Mouse (Mus musculus): ENCODE results near the gene Wdr27. TPM values are rescaled to one million over a fixed set of nuclear protein-coding genes. Genes with fewer than 3 reads are reported as not detected.
"Not testable (repeated sequence)": the region's sequence is repeated elsewhere in the genome, so short reads cannot be mapped to it uniquely, and the experiment has no call there.

Gene Wdr27
- total RNA-seq, 1 experiment: 2.0 TPM

DNA sequence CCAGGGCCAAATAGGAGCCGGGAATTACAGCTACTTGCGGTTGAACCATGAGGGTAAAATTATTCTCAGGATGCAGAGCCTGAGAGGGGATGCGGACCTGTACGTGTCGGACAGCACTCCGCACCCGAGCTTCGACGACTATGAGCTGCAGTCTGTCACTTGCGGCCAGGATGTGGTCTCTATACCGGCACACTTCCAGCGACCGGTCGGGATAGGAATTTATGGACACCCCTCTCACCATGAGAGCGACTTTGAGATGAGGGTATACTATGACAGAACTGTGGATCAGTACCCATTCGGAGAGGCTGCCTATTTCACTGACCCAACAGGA lies 736 bp upstream of the Wdr27 start:
- no peak for TF ChIP-seq ZC3H11A (IDR thresholded peaks at IDR 0.05; ENCODE audit: borderline replicate concordance, low read depth, low read length)
- no peak for DNase-seq (ENCODE audit: low read depth, low spot score)
- in situ Hi-C loops (cut with MboI; ENCODE audit: low sequenced_read_pairs in 2 of 2, unreplicated experiment in 2 of 2): no loop called here

DNA sequence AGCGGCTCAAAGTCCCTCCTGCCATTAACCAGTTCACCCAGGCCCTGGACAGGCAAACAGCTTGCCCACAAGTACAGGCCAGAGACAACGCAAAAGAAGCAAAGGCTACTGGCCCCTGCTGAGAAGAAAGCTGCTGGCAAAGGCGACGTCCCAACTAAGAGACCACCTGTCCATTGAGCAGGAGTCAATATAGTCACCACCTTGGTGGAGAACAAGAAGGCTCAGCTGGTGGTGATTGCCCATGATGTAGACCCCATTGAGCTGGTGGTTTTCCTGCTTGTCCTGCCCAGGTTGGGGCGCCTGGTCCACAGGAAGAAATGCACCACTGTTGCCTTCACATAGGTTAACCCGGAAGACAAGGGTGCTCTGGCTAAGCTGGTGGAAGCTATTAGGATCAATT lies 777 bp downstream of the Wdr27 start:
- H3K27ac ChIP-seq (ENCODE audit: insufficient read depth, low read depth, low read length, poor library complexity, severe bottlenecking); H3K4me1 ChIP-seq (ENCODE audit: control insufficient read depth in 2 of 2, insufficient read depth in 2 of 2, low read length in 2 of 2, poor library complexity in 1 of 2); H3K36me3 ChIP-seq (ENCODE audit: control insufficient read depth, insufficient read depth, low read length, poor library complexity, severe bottlenecking); DNase-seq (ENCODE audit: low read depth, low spot score); H3K9me3 ChIP-seq (ENCODE audit: control insufficient read depth, insufficient read depth, low read depth, low read length); in situ Hi-C loops (cut with MboI; ENCODE audit: low sequenced_read_pairs in 2 of 2, unreplicated experiment in 2 of 2): not testable (repeated sequence)
- Histone ChIP-seq H3K9ac (ENCODE audit: insufficient read depth, low read depth, low read length, poor library complexity, severe bottlenecking) (0 out of 2 replicates have a peak overlapping the region, but pooled peaks have one; percentile 24), H3K4me3 (ENCODE audit: insufficient read depth in 1 of 2, low read depth in 1 of 2, low read length in 2 of 2, poor library complexity in 1 of 2, severe bottlenecking in 1 of 2) (peak overlapping the region; percentile 72 to 87; a peak in 2 of 4 replicates)

More for the DNA sequence above, 736 bp upstream of the Wdr27 start:
- peaks cover 1% of the 10 kb centered on the region for H3K36me3 ChIP-seq (ENCODE audit: control insufficient read depth, insufficient read depth, low read length, poor library complexity, severe bottlenecking)
- no peaks in the 10 kb centered on the region for H3K9me3 ChIP-seq (ENCODE audit: control insufficient read depth, insufficient read depth, low read depth, low read length)
- peak overlapping the region; percentile 82 for H3K9ac ChIP-seq (ENCODE audit: insufficient read depth, low read depth, low read length, poor library complexity, severe bottlenecking)
- H3K4me1 ChIP-seq (ENCODE audit: control insufficient read depth in 2 of 2, insufficient read depth in 2 of 2, low read length in 2 of 2, poor library complexity in 1 of 2): peaks cover 3 to 4% of the 10 kb centered on the region in 2 experiments; a peak in 3 of 4 replicates
- H3K4me3 ChIP-seq (ENCODE audit: insufficient read depth in 1 of 2, low read depth in 1 of 2, low read length in 2 of 2, poor library complexity in 1 of 2, severe bottlenecking in 1 of 2): peak overlapping the region; percentile 68 to 81
- H3K27ac ChIP-seq (ENCODE audit: insufficient read depth, low read depth, low read length, poor library complexity, severe bottlenecking): no peak overlapping the region

DNA sequence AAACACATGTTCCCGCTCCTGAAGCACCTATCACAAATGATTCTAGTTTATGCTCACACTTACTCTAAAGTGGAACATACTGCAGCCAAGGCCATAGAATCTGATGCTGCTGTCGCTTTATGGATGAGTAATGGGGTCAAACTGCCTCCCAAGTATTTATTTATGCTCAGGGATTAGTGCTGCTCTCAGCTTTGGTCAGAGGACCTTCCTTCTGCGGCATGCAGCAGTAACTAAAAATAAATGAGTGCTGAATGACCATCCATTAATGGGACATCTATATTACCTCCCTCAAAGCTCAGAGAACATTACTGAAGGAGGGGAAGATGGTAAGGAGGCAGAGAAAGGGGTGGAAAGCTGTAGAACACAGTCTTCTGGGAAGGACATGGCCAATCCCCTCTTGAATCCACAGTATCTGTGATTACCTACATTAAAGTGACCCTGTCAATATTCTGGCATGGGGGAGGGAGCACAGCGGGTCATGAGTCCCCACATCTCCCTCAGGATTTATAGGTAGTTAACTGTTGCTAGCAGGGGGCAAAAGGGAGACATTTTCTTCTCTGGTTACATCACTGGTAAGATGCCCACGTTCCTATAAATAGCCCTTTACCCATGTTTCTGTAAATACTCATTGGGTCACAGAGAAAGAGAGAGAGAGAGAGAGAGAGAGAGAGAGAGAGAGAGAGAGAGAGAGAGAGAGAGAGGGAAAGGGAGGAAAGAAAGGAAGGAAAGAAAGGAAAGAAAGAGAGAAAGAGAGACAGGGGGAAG lies 6.9 kb downstream of the Wdr27 start:
- no peak for TF ChIP-seq ZNF384 (IDR thresholded peaks at IDR 0.05; ENCODE audit: low read depth, low read length)
- no peak for TF ChIP-seq ZC3H11A (IDR thresholded peaks at IDR 0.05; ENCODE audit: borderline replicate concordance, low read depth, low read length)
- TF ChIP-seq MAFK (IDR thresholded peaks at IDR 0.05; ENCODE audit: insufficient read depth, low read depth, low read length): no peak
- TF ChIP-seq HCFC1 (IDR thresholded peaks at IDR 0.05; ENCODE audit: borderline replicate concordance, insufficient read depth, low read length): no peak
- TF ChIP-seq CHD2 (IDR thresholded peaks at IDR 0.05; ENCODE audit: low read depth, low read length): no peak
- in situ Hi-C loops (cut with MboI; ENCODE audit: low sequenced_read_pairs in 2 of 2, unreplicated experiment in 2 of 2): no loop called here

DNA sequence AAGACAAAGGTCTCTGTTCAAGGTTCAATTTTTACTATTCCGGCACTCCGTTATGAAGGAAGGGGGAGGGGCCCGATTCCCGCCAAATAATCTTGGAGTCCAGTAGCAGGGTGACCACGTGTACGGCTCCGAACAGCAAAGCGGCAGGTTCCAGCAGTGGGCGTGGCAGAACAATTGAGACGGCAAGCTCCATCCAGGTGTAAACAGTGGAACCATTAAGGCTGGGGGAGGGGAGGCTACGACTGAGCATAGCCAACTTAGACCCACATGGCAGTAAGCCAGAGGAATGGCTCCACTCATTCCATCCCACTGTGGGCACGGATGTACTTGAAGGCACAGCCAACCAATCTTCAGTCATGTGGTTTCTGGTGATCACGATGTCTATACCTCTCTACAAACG lies 7.7 kb downstream of the Wdr27 start:
- H3K4me3 ChIP-seq (ENCODE audit: insufficient read depth in 1 of 2, low read depth in 1 of 2, low read length in 2 of 2, poor library complexity in 1 of 2, severe bottlenecking in 1 of 2); in situ Hi-C loops (cut with MboI; ENCODE audit: low sequenced_read_pairs in 2 of 2, unreplicated experiment in 2 of 2); H3K27ac ChIP-seq (ENCODE audit: insufficient read depth, low read depth, low read length, poor library complexity, severe bottlenecking); H3K9ac ChIP-seq (ENCODE audit: insufficient read depth, low read depth, low read length, poor library complexity, severe bottlenecking); H3K9me3 ChIP-seq (ENCODE audit: control insufficient read depth, insufficient read depth, low read depth, low read length); H3K36me3 ChIP-seq (ENCODE audit: control insufficient read depth, insufficient read depth, low read length, poor library complexity, severe bottlenecking); H3K4me1 ChIP-seq (ENCODE audit: control insufficient read depth in 2 of 2, insufficient read depth in 2 of 2, low read length in 2 of 2, poor library complexity in 1 of 2); DNase-seq (ENCODE audit: low read depth, low spot score): not testable (repeated sequence)

More for the DNA sequence above, 6.9 kb downstream of the Wdr27 start:
- Histone ChIP-seq H3K4me3 (ENCODE audit: insufficient read depth in 1 of 2, low read depth in 1 of 2, low read length in 2 of 2, poor library complexity in 1 of 2, severe bottlenecking in 1 of 2) (no peak overlapping the region), H3K4me1 (ENCODE audit: control insufficient read depth in 2 of 2, insufficient read depth in 2 of 2, low read length in 2 of 2, poor library complexity in 1 of 2) (peaks cover 2 to 8% of the 10 kb centered on the region in 2 experiments; a peak in 1 of 4 replicates), H3K36me3 (ENCODE audit: control insufficient read depth, insufficient read depth, low read length, poor library complexity, severe bottlenecking) (no peaks in the 10 kb centered on the region), H3K27ac (ENCODE audit: insufficient read depth, low read depth, low read length, poor library complexity, severe bottlenecking) (no peak overlapping the region), H3K9me3 (ENCODE audit: control insufficient read depth, insufficient read depth, low read depth, low read length) (no peaks in the 10 kb centered on the region), H3K9ac (ENCODE audit: insufficient read depth, low read depth, low read length, poor library complexity, severe bottlenecking) (no peak overlapping the region)
- DNase-seq (ENCODE audit: low read depth, low spot score): no peak

GRCm38 (mm10) chr17:14931469-14931868 lies 11.5 kb downstream of the Wdr27 start:
- H3K9me3 ChIP-seq (ENCODE audit: control insufficient read depth, insufficient read depth, low read depth, low read length): no peaks in the 10 kb centered on the region
- no peak overlapping the region for H3K9ac ChIP-seq (ENCODE audit: insufficient read depth, low read depth, low read length, poor library complexity, severe bottlenecking)
- H3K4me3 ChIP-seq (ENCODE audit: insufficient read depth in 1 of 2, low read depth in 1 of 2, low read length in 2 of 2, poor library complexity in 1 of 2, severe bottlenecking in 1 of 2): no peak overlapping the region
- peaks cover 2 to 16% of the 10 kb centered on the region in 2 experiments; a peak in 2 of 4 replicates for H3K4me1 ChIP-seq (ENCODE audit: control insufficient read depth in 2 of 2, insufficient read depth in 2 of 2, low read length in 2 of 2, poor library complexity in 1 of 2)
- in situ Hi-C loops (cut with MboI; ENCODE audit: low sequenced_read_pairs in 2 of 2, unreplicated experiment in 2 of 2): no loop called here
- no peaks in the 10 kb centered on the region for H3K36me3 ChIP-seq (ENCODE audit: control insufficient read depth, insufficient read depth, low read length, poor library complexity, severe bottlenecking)
- DNase-seq (ENCODE audit: low read depth, low spot score): no peak
- TF ChIP-seq CHD2 (IDR thresholded peaks at IDR 0.05; ENCODE audit: low read depth, low read length): no peak
- TF ChIP-seq MAFK (IDR thresholded peaks at IDR 0.05; ENCODE audit: insufficient read depth, low read depth, low read length): no peak
- TF ChIP-seq HCFC1 (IDR thresholded peaks at IDR 0.05; ENCODE audit: borderline replicate concordance, insufficient read depth, low read length): no peak
- no peak for TF ChIP-seq ZC3H11A (IDR thresholded peaks at IDR 0.05; ENCODE audit: borderline replicate concordance, low read depth, low read length)
- no peak for TF ChIP-seq ZNF384 (IDR thresholded peaks at IDR 0.05; ENCODE audit: low read depth, low read length)
- no peak overlapping the region for H3K27ac ChIP-seq (ENCODE audit: insufficient read depth, low read depth, low read length, poor library complexity, severe bottlenecking)

Data from ES-E14 (cell line).